Mouse (Mus musculus): ENCODE measurements around the gene Prmt9.

DNA sequence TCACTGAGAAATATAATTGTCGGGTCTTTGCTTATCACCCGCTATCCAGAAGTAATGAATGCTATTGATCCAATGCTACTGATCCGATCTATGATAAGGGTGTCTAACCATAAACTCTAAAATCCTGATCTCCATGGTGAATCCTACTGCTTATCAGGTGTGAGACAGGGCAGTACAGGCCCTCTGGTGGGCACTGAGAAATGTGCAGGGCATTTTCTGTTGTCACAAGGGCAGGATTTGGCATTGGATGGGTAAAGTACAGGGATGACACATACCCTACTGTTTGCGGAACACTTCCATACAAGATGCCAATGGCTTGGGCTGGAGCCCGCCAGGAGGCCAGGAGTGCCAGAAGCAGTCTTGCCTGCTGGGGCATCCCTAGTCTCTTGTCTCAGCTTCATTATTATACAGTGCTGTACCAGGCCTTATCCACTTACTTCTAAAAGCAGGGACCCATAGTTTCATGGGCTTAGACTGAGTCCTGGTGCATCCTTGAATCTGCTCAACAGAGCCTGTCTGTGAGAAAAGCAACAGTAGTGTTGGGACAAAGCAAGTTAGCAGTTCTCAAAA, 14.1 kb upstream of the Prmt9 start:
- TF ChIP-seq TAL1 (IDR thresholded peaks at IDR 0.05; ENCODE audit: low read length) = no peak
- TF ChIP-seq GATA1 (IDR thresholded peaks at IDR 0.05; ENCODE audit: low read length) = no peak
